Mouse (Mus musculus) neural tube, embryonic 15.5 days (tissue): ENCODE data around the gene Dppa4. TPM values are rescaled to one million over a fixed set of nuclear protein-coding genes. Genes with fewer than 3 reads are reported as not detected.
"Not testable (repeated sequence)": the region's sequence is repeated elsewhere in the genome, so short reads cannot be mapped to it uniquely, and the experiment has no call there.

Experiments
- ATAC-seq: fragments of 200-750 bp; cut with Nextera tagmentation; 2 replicates; pipeline ENCODE4 v1.8.0; 2017; ENCODE audit warnings: mild to moderate bottlenecking, moderate TSS enrichment, moderate library complexity; ENCODE audit not compliant: low FRiP score
- H3K27ac ChIP-seq: fragments of 300-500 bp; sonication (generic); replicated peaks from 2 replicates; pipeline ENCODE4 v1.5.1; 2015; ENCODE audit warnings: mild to moderate bottlenecking, inconsistent platforms
- H3K27me3 ChIP-seq: fragments of 300-500 bp; sonication (generic); replicated peaks from 2 replicates; pipeline ENCODE4 v1.6.1; 2015; ENCODE audit warnings: inconsistent platforms
- H3K36me3 ChIP-seq: fragments of 300-500 bp; sonication (generic); 2 replicates; pipeline ENCODE4 v1.6.1; 2015; ENCODE audit warnings: inconsistent platforms
- H3K4me1 ChIP-seq: fragments of 300-500 bp; sonication (generic); 2 replicates; pipeline ENCODE4 v1.6.1; 2015; ENCODE audit warnings: inconsistent platforms
- H3K4me2 ChIP-seq: fragments of 300-500 bp; sonication (generic); 2 replicates; pipeline ENCODE4 v1.6.1; 2015; ENCODE audit warnings: inconsistent platforms, mild to moderate bottlenecking, moderate library complexity
- H3K4me3 ChIP-seq: fragments of 300-500 bp; sonication (generic); replicated peaks from 2 replicates; pipeline ENCODE4 v1.5.1; 2015; ENCODE audit warnings: mild to moderate bottlenecking, inconsistent platforms
- H3K9ac ChIP-seq: fragments of 300-500 bp; sonication (generic); replicated peaks from 2 replicates; pipeline ENCODE4 v1.6.1; 2015; ENCODE audit warnings: mild to moderate bottlenecking, inconsistent platforms
- H3K9me3 ChIP-seq: fragments of 300-500 bp; sonication (generic); replicated peaks from 2 replicates; pipeline ENCODE4 v1.6.1; 2016; ENCODE audit warnings: inconsistent platforms
- WGBS: fragments of 180-500 bp; shearing (Covaris S2); methylation state at CpG from one replicate; pipeline ENCODE4 v1.1.7; 2015; ENCODE audit warnings: mixed read lengths; 5-methylcytosine and 5-hydroxymethylcytosine counted together
- polyA plus RNA-seq: library from polyadenylated mRNA; unstranded; fragments of >200 nt; fragmentation: Nextera tagmentation; extraction: Ambion mirVana; gene quantifications from 2 replicates; pipeline ENCODE4 v1.2.1, GENCODE M21; 2015

Dppa4 gene
- polyA plus RNA-seq, 1 experiment from 2014 or later: not detected

- no peak overlapping the region for H3K27ac ChIP-seq
- H3K4me3 ChIP-seq: no peak overlapping the region
- 93% methylated on average over 4 of the region's 4 CpGs for WGBS
- H3K36me3 ChIP-seq: no peaks in the 10 kb centered on the region
- no peaks in the 10 kb centered on the region for H3K27me3 ChIP-seq
- no peak overlapping the region for H3K9ac ChIP-seq
- no peaks in the 10 kb centered on the region for H3K9me3 ChIP-seq
- no peak overlapping the region for H3K4me2 ChIP-seq
- no peak for ATAC-seq
- H3K4me1 ChIP-seq: no peaks in the 10 kb centered on the region
Observed at GRCm38 (mm10) chr16:48285517-48285916, 2.0 kb downstream of the Dppa4 start.

GRCm38 (mm10) chr16:48297384-48298136 lies 14.0 kb downstream of the Dppa4 start:
- H3K27ac ChIP-seq: no peak overlapping the region
- no peaks in the 10 kb centered on the region for H3K4me1 ChIP-seq
- no peak overlapping the region for H3K9ac ChIP-seq
- H3K36me3 ChIP-seq: no peaks in the 10 kb centered on the region
- no peaks in the 10 kb centered on the region for H3K27me3 ChIP-seq
- H3K4me2 ChIP-seq: no peak overlapping the region
- ATAC-seq: no peak
- 83% methylated on average over 14 of the region's 14 CpGs for WGBS
- H3K4me3 ChIP-seq: no peak overlapping the region
- H3K9me3 ChIP-seq: no peaks in the 10 kb centered on the region

- Histone ChIP-seq H3K9ac (no peak overlapping the region), H3K4me1 (no peaks in the 10 kb centered on the region), H3K4me2 (no peak overlapping the region), H3K27ac (no peak overlapping the region), H3K9me3 (no peaks in the 10 kb centered on the region), H3K27me3 (no peaks in the 10 kb centered on the region), H3K4me3 (no peak overlapping the region), H3K36me3 (no peaks in the 10 kb centered on the region)
- no peak for ATAC-seq
- 78% methylated on average over 3 of the region's 3 CpGs for WGBS
Observed at GRCm38 (mm10) chr16:48299884-48300283, 16.4 kb downstream of the Dppa4 start.

GRCm38 (mm10) chr16:48303509-48303908 lies 20.0 kb downstream of the Dppa4 start, which contains the start of gene Dppa2:
Dppa2 (plus strand) TSS chr16:48303908.
- no peak for ATAC-seq
- no peak within 1 kb of the TSS for H3K9ac ChIP-seq
- no peaks in the 10 kb centered on the region for H3K9me3 ChIP-seq
- 81% methylated on average over 7 of the region's 7 CpGs for WGBS
- no peaks in the 10 kb centered on the region for H3K4me1 ChIP-seq
- no peak within 1 kb of the TSS for H3K27ac ChIP-seq
- H3K27me3 ChIP-seq: no peaks in the 10 kb centered on the region
- H3K4me3 ChIP-seq: no peak within 1 kb of the TSS
- no peaks in the 10 kb centered on the region for H3K36me3 ChIP-seq
- no peak within 1 kb of the TSS for H3K4me2 ChIP-seq

GRCm38 (mm10) chr16:48303983-48304382 lies 20.4 kb downstream of the Dppa4 start:
- no peak for ATAC-seq
- Histone ChIP-seq H3K9me3 (no peaks in the 10 kb centered on the region), H3K9ac (no peak overlapping the region), H3K4me2 (no peak overlapping the region), H3K27me3 (no peaks in the 10 kb centered on the region), H3K36me3 (no peaks in the 10 kb centered on the region), H3K4me3 (no peak overlapping the region), H3K27ac (no peak overlapping the region), H3K4me1 (no peaks in the 10 kb centered on the region)
- 90% methylated on average over 3 of the region's 3 CpGs for WGBS

- H3K36me3 ChIP-seq, ATAC-seq, H3K27ac ChIP-seq, H3K9ac ChIP-seq, H3K9me3 ChIP-seq, H3K4me3 ChIP-seq, H3K4me1 ChIP-seq, H3K4me2 ChIP-seq, H3K27me3 ChIP-seq: not testable (repeated sequence)
- 93% methylated on average over 10 of the region's 10 CpGs for WGBS
Observed at GRCm38 (mm10) chr16:48308916-48309315, 25.4 kb downstream of the Dppa4 start.

GRCm38 (mm10) chr16:48309912-48310630 lies 26.5 kb downstream of the Dppa4 start:
- H3K4me3 ChIP-seq: no peak overlapping the region
- WGBS: 79% methylated on average over 12 of the region's 12 CpGs
- H3K27me3 ChIP-seq: no peaks in the 10 kb centered on the region
- ATAC-seq: no peak
- H3K4me1 ChIP-seq: no peaks in the 10 kb centered on the region
- no peak overlapping the region for H3K9ac ChIP-seq
- no peaks in the 10 kb centered on the region for H3K36me3 ChIP-seq
- H3K4me2 ChIP-seq: no peak overlapping the region
- no peaks in the 10 kb centered on the region for H3K9me3 ChIP-seq
- H3K27ac ChIP-seq: no peak overlapping the region

- H3K9me3 ChIP-seq: no peaks in the 10 kb centered on the region
- no peaks in the 10 kb centered on the region for H3K27me3 ChIP-seq
- no peak overlapping the region for H3K4me2 ChIP-seq
- H3K9ac ChIP-seq: no peak overlapping the region
- H3K36me3 ChIP-seq: no peaks in the 10 kb centered on the region
- H3K4me3 ChIP-seq: no peak overlapping the region
- no peak for ATAC-seq
- H3K4me1 ChIP-seq: no peaks in the 10 kb centered on the region
- no peak overlapping the region for H3K27ac ChIP-seq
- WGBS: 85% methylated on average over 3 of the region's 3 CpGs
Observed at GRCm38 (mm10) chr16:48315294-48315693, 31.8 kb downstream of the Dppa4 start.

- H3K27me3 ChIP-seq: no peaks in the 10 kb centered on the region
- H3K36me3 ChIP-seq: no peaks in the 10 kb centered on the region
- no peak overlapping the region for H3K4me3 ChIP-seq
- 98% methylated on average over 6 of the region's 6 CpGs for WGBS
- no peak for ATAC-seq
- no peaks in the 10 kb centered on the region for H3K9me3 ChIP-seq
- H3K9ac ChIP-seq: no peak overlapping the region
- no peaks in the 10 kb centered on the region for H3K4me1 ChIP-seq
- no peak overlapping the region for H3K4me2 ChIP-seq
- no peak overlapping the region for H3K27ac ChIP-seq
Observed at GRCm38 (mm10) chr16:48320781-48321180, 37.2 kb downstream of the Dppa4 start.

GRCm38 (mm10) chr16:48323133-48323532 lies 39.6 kb downstream of the Dppa4 start:
- Histone ChIP-seq H3K4me2 (no peak overlapping the region), H3K27ac (no peak overlapping the region), H3K4me1 (no peaks in the 10 kb centered on the region), H3K4me3 (no peak overlapping the region), H3K27me3 (no peaks in the 10 kb centered on the region), H3K9me3 (no peaks in the 10 kb centered on the region), H3K9ac (no peak overlapping the region), H3K36me3 (no peaks in the 10 kb centered on the region)
- WGBS: 71% methylated on average over 6 of the region's 6 CpGs
- ATAC-seq: no peak

- Histone ChIP-seq H3K4me3 (no peak overlapping the region), H3K9ac (no peak overlapping the region), H3K27me3 (no peaks in the 10 kb centered on the region), H3K9me3 (no peaks in the 10 kb centered on the region), H3K27ac (no peak overlapping the region), H3K4me1 (no peaks in the 10 kb centered on the region), H3K4me2 (no peak overlapping the region), H3K36me3 (no peaks in the 10 kb centered on the region)
- WGBS: 88% methylated on average over 8 of the region's 8 CpGs
- no peak for ATAC-seq
Observed at GRCm38 (mm10) chr16:48323602-48324345, 40.2 kb downstream of the Dppa4 start.

GRCm38 (mm10) chr16:48326903-48327302 lies 43.4 kb downstream of the Dppa4 start:
- 51% methylated on average over 5 of the region's 5 CpGs for WGBS
- H3K27ac ChIP-seq: no peak overlapping the region

More at GRCm38 (mm10) chr16:48326903-48327302, 43.4 kb downstream of the Dppa4 start:
- Histone ChIP-seq H3K27me3 (no peaks in the 10 kb centered on the region), H3K4me1 (no peaks in the 10 kb centered on the region), H3K4me2 (no peak overlapping the region), H3K4me3 (no peak overlapping the region), H3K9ac (no peak overlapping the region), H3K9me3 (no peaks in the 10 kb centered on the region), H3K36me3 (no peaks in the 10 kb centered on the region)
- ATAC-seq: no peak
